19 mouse cellular contexts compared by ENCODE assay signal in the genomic region with DNA sequence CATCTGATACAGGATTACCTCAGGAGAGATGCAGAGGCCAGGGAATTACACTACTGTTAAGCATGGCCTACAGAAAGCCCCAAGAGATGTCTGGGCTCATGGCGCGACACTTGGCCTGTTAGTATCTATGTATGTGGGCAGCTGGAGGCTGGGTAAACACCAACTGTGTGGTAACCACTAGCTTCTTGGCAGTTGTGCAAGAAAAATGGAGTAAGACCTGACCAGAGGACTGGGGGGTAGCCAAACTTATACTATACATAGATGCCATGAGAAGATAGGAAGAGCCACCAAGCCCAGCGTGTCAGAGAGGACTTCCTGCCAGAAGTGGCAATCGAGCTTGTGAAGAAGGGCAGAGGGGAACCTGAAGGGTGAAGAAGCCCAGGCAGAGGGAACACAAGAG. TPM values are rescaled to one million over a fixed set of nuclear protein-coding genes. Genes with fewer than 3 reads are reported as not detected.
DNase-seq lines count a peak whose midpoint lies in the region; ATAC-seq and TF ChIP-seq lines count a peak whose summit lies in the region.
"Had no signal": no experiment of that assay in that cellular context is flagged by ENCODE, and none has a peak within 500 bp of the region (broad histone marks: within the 10 kb centered on the region; RNA-seq: fewer than 3 reads in every experiment).

No protein-coding gene starts in this region.

- no peaks in the 10 kb centered on the region for H3K4me1 ChIP-seq in lung, adult 2 months (ENCODE audit: control insufficient read depth, insufficient read depth, low read length)
- H3K4me1 ChIP-seq: forebrain, embryonic 13.5 days; heart, embryonic 10.5 days; limb, embryonic 12.5 days; midbrain, embryonic 15.5 days; neural tube, embryonic 13.5 days; stomach, embryonic 15.5 days had no signal

- TF ChIP-seq POLR2A in lung, adult 2 months (IDR thresholded peaks at IDR 0.05; ENCODE audit: borderline replicate concordance, extremely low read depth, low read depth, low read length) = no peak

- 66% methylated on average over 4 of the region's 4 CpGs for WGBS in lung, adult 2 months

- DNase-seq in lung, adult 18-20 months = peak; percentile 20 to 51
- DNase-seq in lung, adult 2 months = no peak
- no peak for DNase-seq in thymus, postnatal 4 days
- DNase-seq in frontal cortex, postnatal 25 days (ENCODE audit: low spot score in 2 of 2) = no peak
- DNase-seq in thymus, adult 18-20 months = no peak

- TF ChIP-seq CTCF in lung, adult 2 months (IDR thresholded peaks at IDR 0.05; ENCODE audit: insufficient read depth, low read length) = no peak

- peak; percentile 33 to 77; a peak in 2 of 4 replicates for ATAC-seq in hematopoietic stem cell, adult 5-6 weeks (replicated peaks in 1 of 2; ENCODE audit: insufficient read depth in 1 of 2, low FRiP score in 2 of 2, low TSS enrichment in 1 of 2, low read depth in 1 of 2, poor library complexity in 2 of 2, severe bottlenecking in 2 of 2)
- peak; percentile 84 for ATAC-seq in megakaryocyte, adult 5-6 weeks (ENCODE audit: poor library complexity, severe bottlenecking)
- ATAC-seq: forebrain, embryonic 13.5 days had no signal

- no peak overlapping the region for H3K4me3 ChIP-seq in lung, adult 2 months (replicated peaks; ENCODE audit: extremely low read depth, low read depth, low read length)
- H3K4me3 ChIP-seq: forebrain, embryonic 13.5 days; heart, embryonic 10.5 days; limb, embryonic 12.5 days; midbrain, embryonic 15.5 days; neural tube, embryonic 13.5 days; stomach, embryonic 15.5 days had no signal

RNA-seq across cellular contexts. Expression of a gene that starts 14.6 kb away (rescaled TPM):
- polyA plus RNA-seq in lung, adult 2 months (2012; rRNA removed) = 0.09 TPM in 1 of 2 replicates, not detected in the other
- total RNA-seq in hematopoietic stem cell, adult 5-6 weeks (2017) = not detected in 2 replicates
- not detected in 2 replicates for total RNA-seq in megakaryocyte, adult 5-6 weeks (2015)
- not detected in 2 replicates for total RNA-seq in megakaryocyte, adult 5-6 weeks (2017)
- total RNA-seq: gastrocnemius, adult 18-20 months; heart, postnatal 36 days; left cerebral cortex, adult 18-20 months had no signal
- polyA plus RNA-seq: C2C12; embryonic facial prominence, embryonic 14.5 days; forebrain, embryonic 13.5 days; heart, embryonic 10.5 days; kidney, embryonic 14.5 days; limb, embryonic 12.5 days; midbrain, embryonic 15.5 days; neural tube, embryonic 13.5 days; stomach, embryonic 15.5 days had no signal

RNA-seq across cellular contexts. Expression of a gene that starts 47.6 kb away (rescaled TPM):
- 14.5 and 25.2 TPM in 2 replicates for polyA plus RNA-seq in lung, adult 2 months (2012; rRNA removed)
- total RNA-seq in hematopoietic stem cell, adult 5-6 weeks (2017) = 75.8 and 93.7 TPM in 2 replicates
- 36.0 and 39.6 TPM in 2 replicates for total RNA-seq in megakaryocyte, adult 5-6 weeks (2015)
- total RNA-seq in megakaryocyte, adult 5-6 weeks (2017) = 26.6 and 29.3 TPM in 2 replicates

RNA-seq across cellular contexts. Expression of a gene that starts 56.1 kb away (rescaled TPM):
- polyA plus RNA-seq in lung, adult 2 months (2012; rRNA removed) = 12.4 and 15.4 TPM in 2 replicates
- 6.5 and 8.4 TPM in 2 replicates for total RNA-seq in hematopoietic stem cell, adult 5-6 weeks (2017)
- 0.51 TPM in 1 of 2 replicates, not detected in the other for total RNA-seq in megakaryocyte, adult 5-6 weeks (2015)
- total RNA-seq in megakaryocyte, adult 5-6 weeks (2017) = 0.29 TPM in 1 of 2 replicates, not detected in the other

Comparison
In these comparisons a context has a peak if more than half of its experiments do, and no peak if none do; other contexts are left out.
1. DNase-seq: peak in lung, adult 18-20 months (2 of 2); none in lung, adult 2 months (single experiment), thymus, postnatal 4 days (single experiment), frontal cortex, postnatal 25 days (0 of 2) and thymus, adult 18-20 months (0 of 2).